Mouse (Mus musculus): ENCODE results near the gene RPS10-NUDT3. TPM values are rescaled to one million over a fixed set of nuclear protein-coding genes. Genes with fewer than 3 reads are reported as not detected.

The RPS10-NUDT3 gene
- not detected in 2 replicates for polyA plus RNA-seq (2012; rRNA removed)

- Histone ChIP-seq H3K27ac (ENCODE audit: control insufficient read depth, insufficient read depth, low read depth, low read length) (peak within 1 kb of the TSS; percentile 81), H3K4me3 (ENCODE audit: control insufficient read depth, low read depth, low read length) (peak within 1 kb of the TSS; percentile 93), H3K27me3 (ENCODE audit: control insufficient read depth, insufficient read depth, low read length) (no peaks in the 10 kb centered on the region), H3K4me1 (ENCODE audit: control insufficient read depth, insufficient read depth, low read length) (peaks cover 9% of the 10 kb centered on the region), H3K36me3 (ENCODE audit: control insufficient read depth, insufficient read depth, low read length) (peaks cover 5% of the 10 kb centered on the region)
- TF ChIP-seq POLR2A (IDR thresholded peaks at IDR 0.05; ENCODE audit: control insufficient read depth, low read depth, low read length) (peak; percentile 88), CTCF (IDR thresholded peaks at IDR 0.05; ENCODE audit: control insufficient read depth, insufficient read depth, insufficient replicate concordance, low read depth, low read length) (no peak)
Measured at GRCm38 (mm10) chr17:27634871-27635574, at the start of gene RPS10-NUDT3. TSS of gene RPS10-NUDT3 (minus strand) at chr17:27635222.

GRCm38 (mm10) chr17:27678924-27679813, 44.1 kb upstream of the RPS10-NUDT3 start:
- H3K27ac ChIP-seq (ENCODE audit: control insufficient read depth, insufficient read depth, low read depth, low read length) = no peak overlapping the region
- H3K27me3 ChIP-seq (ENCODE audit: control insufficient read depth, insufficient read depth, low read length) = no peaks in the 10 kb centered on the region
- no peaks in the 10 kb centered on the region for H3K36me3 ChIP-seq (ENCODE audit: control insufficient read depth, insufficient read depth, low read length)
- TF ChIP-seq POLR2A (IDR thresholded peaks at IDR 0.05; ENCODE audit: control insufficient read depth, low read depth, low read length) = no peak
- H3K4me1 ChIP-seq (ENCODE audit: control insufficient read depth, insufficient read depth, low read length) = no peaks in the 10 kb centered on the region
- no peak overlapping the region for H3K4me3 ChIP-seq (ENCODE audit: control insufficient read depth, low read depth, low read length)

GRCm38 (mm10) chr17:27677756-27678155, 42.7 kb upstream of the RPS10-NUDT3 start:
- Histone ChIP-seq H3K4me3 (ENCODE audit: control insufficient read depth, low read depth, low read length) (no peak overlapping the region), H3K27me3 (ENCODE audit: control insufficient read depth, insufficient read depth, low read length) (no peaks in the 10 kb centered on the region), H3K36me3 (ENCODE audit: control insufficient read depth, insufficient read depth, low read length) (no peaks in the 10 kb centered on the region), H3K4me1 (ENCODE audit: control insufficient read depth, insufficient read depth, low read length) (no peaks in the 10 kb centered on the region), H3K27ac (ENCODE audit: control insufficient read depth, insufficient read depth, low read depth, low read length) (no peak overlapping the region)
- TF ChIP-seq CTCF (IDR thresholded peaks at IDR 0.05; ENCODE audit: control insufficient read depth, insufficient read depth, insufficient replicate concordance, low read depth, low read length) = no peak

GRCm38 (mm10) chr17:27676270-27676669, 41.2 kb upstream of the RPS10-NUDT3 start:
- no peak overlapping the region for H3K4me3 ChIP-seq (ENCODE audit: control insufficient read depth, low read depth, low read length)
- H3K36me3 ChIP-seq (ENCODE audit: control insufficient read depth, insufficient read depth, low read length) = no peaks in the 10 kb centered on the region
- no peaks in the 10 kb centered on the region for H3K4me1 ChIP-seq (ENCODE audit: control insufficient read depth, insufficient read depth, low read length)
- no peak overlapping the region for H3K27ac ChIP-seq (ENCODE audit: control insufficient read depth, insufficient read depth, low read depth, low read length)
- no peaks in the 10 kb centered on the region for H3K27me3 ChIP-seq (ENCODE audit: control insufficient read depth, insufficient read depth, low read length)
- TF ChIP-seq CTCF (IDR thresholded peaks at IDR 0.05; ENCODE audit: control insufficient read depth, insufficient read depth, insufficient replicate concordance, low read depth, low read length) (no peak), POLR2A (IDR thresholded peaks at IDR 0.05; ENCODE audit: control insufficient read depth, low read depth, low read length) (no peak)

- Histone ChIP-seq H3K27ac (ENCODE audit: control insufficient read depth, insufficient read depth, low read depth, low read length) (no peak overlapping the region), H3K36me3 (ENCODE audit: control insufficient read depth, insufficient read depth, low read length) (no peaks in the 10 kb centered on the region), H3K4me3 (ENCODE audit: control insufficient read depth, low read depth, low read length) (no peak overlapping the region), H3K4me1 (ENCODE audit: control insufficient read depth, insufficient read depth, low read length) (no peaks in the 10 kb centered on the region), H3K27me3 (ENCODE audit: control insufficient read depth, insufficient read depth, low read length) (no peaks in the 10 kb centered on the region)
- no peak for TF ChIP-seq POLR2A (IDR thresholded peaks at IDR 0.05; ENCODE audit: control insufficient read depth, low read depth, low read length)
- no peak for TF ChIP-seq CTCF (IDR thresholded peaks at IDR 0.05; ENCODE audit: control insufficient read depth, insufficient read depth, insufficient replicate concordance, low read depth, low read length)
Measured at GRCm38 (mm10) chr17:27675453-27675852, 40.4 kb upstream of the RPS10-NUDT3 start.

GRCm38 (mm10) chr17:27673945-27674344, 38.9 kb upstream of the RPS10-NUDT3 start:
- TF ChIP-seq POLR2A (IDR thresholded peaks at IDR 0.05; ENCODE audit: control insufficient read depth, low read depth, low read length) = no peak
- no peak for TF ChIP-seq CTCF (IDR thresholded peaks at IDR 0.05; ENCODE audit: control insufficient read depth, insufficient read depth, insufficient replicate concordance, low read depth, low read length)
- Histone ChIP-seq H3K4me3 (ENCODE audit: control insufficient read depth, low read depth, low read length) (no peak overlapping the region), H3K27me3 (ENCODE audit: control insufficient read depth, insufficient read depth, low read length) (no peaks in the 10 kb centered on the region), H3K27ac (ENCODE audit: control insufficient read depth, insufficient read depth, low read depth, low read length) (no peak overlapping the region), H3K4me1 (ENCODE audit: control insufficient read depth, insufficient read depth, low read length) (no peaks in the 10 kb centered on the region), H3K36me3 (ENCODE audit: control insufficient read depth, insufficient read depth, low read length) (no peaks in the 10 kb centered on the region)

- Histone ChIP-seq H3K4me3 (ENCODE audit: control insufficient read depth, low read depth, low read length) (peak overlapping the region; percentile 8), H3K27ac (ENCODE audit: control insufficient read depth, insufficient read depth, low read depth, low read length) (no peak overlapping the region), H3K27me3 (ENCODE audit: control insufficient read depth, insufficient read depth, low read length) (no peaks in the 10 kb centered on the region), H3K36me3 (ENCODE audit: control insufficient read depth, insufficient read depth, low read length) (no peaks in the 10 kb centered on the region), H3K4me1 (ENCODE audit: control insufficient read depth, insufficient read depth, low read length) (no peaks in the 10 kb centered on the region)
- TF ChIP-seq CTCF (IDR thresholded peaks at IDR 0.05; ENCODE audit: control insufficient read depth, insufficient read depth, insufficient replicate concordance, low read depth, low read length) (peak; percentile 56; the same call in 1 of the 2 replicates), POLR2A (IDR thresholded peaks at IDR 0.05; ENCODE audit: control insufficient read depth, low read depth, low read length) (no peak)
Measured at GRCm38 (mm10) chr17:27671720-27672119, 36.7 kb upstream of the RPS10-NUDT3 start.

Data from testis, adult 2 months (tissue).